Comparison of ENCODE assay signal across 13 mouse cellular contexts in genomic region chr2:121416356-121416755, GRCm38 (mm10). TPM values are rescaled to one million over a fixed set of nuclear protein-coding genes. Genes with fewer than 3 reads are reported as not detected.
DNase-seq lines count a peak whose midpoint lies in the region; ATAC-seq and TF ChIP-seq lines count a peak whose summit lies in the region.
"Had no signal": no experiment of that assay in that cellular context is flagged by ENCODE, and none has a peak within 500 bp of the region (broad histone marks: within the 10 kb centered on the region; RNA-seq: fewer than 3 reads in every experiment).

No protein-coding gene starts in this region.

- no peak overlapping the region for H3K27ac ChIP-seq in heart, embryonic 13.5 days (replicated peaks)
- H3K27ac ChIP-seq in midbrain, embryonic 12.5 days (replicated peaks), result no peak overlapping the region
- no peak overlapping the region for H3K27ac ChIP-seq in midbrain, embryonic 16.5 days (ENCODE audit: low read length)
- H3K27ac ChIP-seq in intestine, postnatal 0 days (ENCODE audit: low read depth, low read length), result no peak overlapping the region
- no peak overlapping the region for H3K27ac ChIP-seq in neural tube, embryonic 15.5 days (replicated peaks)
- H3K27ac ChIP-seq in cerebellum, adult 2 months (ENCODE audit: insufficient read depth, low read length), result no peak overlapping the region

- peaks cover 42% of the 10 kb centered on the region for H3K4me1 ChIP-seq in heart, embryonic 13.5 days
- peaks cover 18% of the 10 kb centered on the region for H3K4me1 ChIP-seq in midbrain, embryonic 12.5 days
- peaks cover 26% of the 10 kb centered on the region for H3K4me1 ChIP-seq in midbrain, embryonic 16.5 days (ENCODE audit: control insufficient read depth, insufficient read depth, low read length)
- no peaks in the 10 kb centered on the region for H3K4me1 ChIP-seq in intestine, postnatal 0 days (replicated peaks; ENCODE audit: control insufficient read depth, insufficient read depth, low read length)
- H3K4me1 ChIP-seq in neural tube, embryonic 15.5 days, result peaks cover 47% of the 10 kb centered on the region
- H3K4me1 ChIP-seq in cerebellum, adult 2 months (ENCODE audit: control insufficient read depth, insufficient read depth, low read length), result peaks cover 4% of the 10 kb centered on the region; the same call in 1 of the 2 replicates

- H3K36me3 ChIP-seq in heart, embryonic 13.5 days, result peaks cover 50% of the 10 kb centered on the region
- H3K36me3 ChIP-seq in midbrain, embryonic 12.5 days, result peaks cover 25% of the 10 kb centered on the region
- no peaks in the 10 kb centered on the region for H3K36me3 ChIP-seq in midbrain, embryonic 16.5 days (ENCODE audit: control insufficient read depth, insufficient read depth, low read length)
- H3K36me3 ChIP-seq in intestine, postnatal 0 days (ENCODE audit: control insufficient read depth, insufficient read depth), result peaks cover 10% of the 10 kb centered on the region; the same call in 1 of the 2 replicates
- peaks cover 17% of the 10 kb centered on the region for H3K36me3 ChIP-seq in neural tube, embryonic 15.5 days

- no peak for ATAC-seq in heart, embryonic 13.5 days (ENCODE audit: extremely low read depth, insufficient number of reproducible peaks, low FRiP score, low TSS enrichment)
- ATAC-seq in midbrain, embryonic 12.5 days (ENCODE audit: low FRiP score, low read depth), result no peak
- ATAC-seq in midbrain, embryonic 16.5 days, result no peak
- no peak for ATAC-seq in intestine, postnatal 0 days
- ATAC-seq in neural tube, embryonic 15.5 days (ENCODE audit: low FRiP score), result no peak

- H3K4me3 ChIP-seq in heart, embryonic 13.5 days, result peak overlapping the region; percentile 100
- no peak overlapping the region for H3K4me3 ChIP-seq in midbrain, embryonic 12.5 days
- H3K4me3 ChIP-seq in midbrain, embryonic 16.5 days (ENCODE audit: low read depth, low read length), result no peak overlapping the region
- no peak overlapping the region for H3K4me3 ChIP-seq in intestine, postnatal 0 days (ENCODE audit: low read depth, low read length)
- H3K4me3 ChIP-seq in neural tube, embryonic 15.5 days (replicated peaks), result no peak overlapping the region
- no peak overlapping the region for H3K4me3 ChIP-seq in cerebellum, adult 2 months (replicated peaks; ENCODE audit: insufficient read depth, low read depth, low read length)

- TF ChIP-seq POLR2A in cerebellum, adult 2 months (IDR thresholded peaks at IDR 0.05; ENCODE audit: borderline replicate concordance, insufficient read depth, low read length), result no peak

- H3K9ac ChIP-seq in heart, embryonic 13.5 days, result no peak overlapping the region
- H3K9ac ChIP-seq in midbrain, embryonic 12.5 days (replicated peaks), result no peak overlapping the region; the same call in 1 of the 2 replicates
- no peak overlapping the region for H3K9ac ChIP-seq in midbrain, embryonic 16.5 days (ENCODE audit: low read depth, low read length)
- no peak overlapping the region for H3K9ac ChIP-seq in intestine, postnatal 0 days (ENCODE audit: low read depth, low read length)
- H3K9ac ChIP-seq in neural tube, embryonic 15.5 days (replicated peaks), result no peak overlapping the region

- no peak for DNase-seq in heart, postnatal 10 days
- no peak for DNase-seq in layer of hippocampus, postnatal 14 days (ENCODE audit: low spot score in 2 of 2)
- no peak for DNase-seq in cerebellum, adult 2 months
- DNase-seq: adrenal gland, adult 8-10 months; cerebellum, adult 8-10 months; left cerebral cortex, postnatal 4 days; thymus, postnatal 4 days had no signal

- intact Hi-C loops in heart, postnatal 10 days (cut with DNase I), result no loop called here

- no peaks in the 10 kb centered on the region for H3K9me3 ChIP-seq in heart, embryonic 13.5 days
- H3K9me3 ChIP-seq in midbrain, embryonic 12.5 days, result no peaks in the 10 kb centered on the region
- H3K9me3 ChIP-seq in midbrain, embryonic 16.5 days (replicated peaks; ENCODE audit: control insufficient read depth, low read length, poor library complexity, severe bottlenecking), result no peaks in the 10 kb centered on the region
- H3K9me3 ChIP-seq in intestine, postnatal 0 days (ENCODE audit: control insufficient read depth), result no peaks in the 10 kb centered on the region
- no peaks in the 10 kb centered on the region for H3K9me3 ChIP-seq in neural tube, embryonic 15.5 days (replicated peaks)

- WGBS in heart, embryonic 13.5 days, result 79% methylated on average over 6 of the region's 6 CpGs
- WGBS in midbrain, embryonic 12.5 days, result 92% methylated on average over 6 of the region's 6 CpGs
- WGBS in midbrain, embryonic 16.5 days, result 96% methylated on average over 6 of the region's 6 CpGs
- 52% methylated on average over 6 of the region's 6 CpGs for WGBS in intestine, postnatal 0 days
- 94% methylated on average over 6 of the region's 6 CpGs for WGBS in neural tube, embryonic 15.5 days
- WGBS in cerebellum, adult 2 months, result 91% methylated on average over 6 of the region's 6 CpGs

- H3K4me2 ChIP-seq in heart, embryonic 13.5 days, result peak overlapping the region; percentile 82
- H3K4me2 ChIP-seq in midbrain, embryonic 12.5 days (replicated peaks), result peak overlapping the region; percentile 65; the same call in 1 of the 2 replicates
- H3K4me2 ChIP-seq in midbrain, embryonic 16.5 days (ENCODE audit: low read length), result no peak overlapping the region
- peak overlapping the region; percentile 28; the same call in 1 of the 2 replicates for H3K4me2 ChIP-seq in intestine, postnatal 0 days (replicated peaks; ENCODE audit: low read depth)
- H3K4me2 ChIP-seq in neural tube, embryonic 15.5 days, result peak overlapping the region; percentile 61

- H3K27me3 ChIP-seq in heart, embryonic 13.5 days (replicated peaks), result no peaks in the 10 kb centered on the region
- H3K27me3 ChIP-seq in midbrain, embryonic 12.5 days, result no peaks in the 10 kb centered on the region
- no peaks in the 10 kb centered on the region for H3K27me3 ChIP-seq in midbrain, embryonic 16.5 days (ENCODE audit: control insufficient read depth, insufficient read depth, low read depth, low read length)
- no peaks in the 10 kb centered on the region for H3K27me3 ChIP-seq in intestine, postnatal 0 days (replicated peaks; ENCODE audit: control insufficient read depth, insufficient read depth, low read length)
- H3K27me3 ChIP-seq in neural tube, embryonic 15.5 days (replicated peaks), result no peaks in the 10 kb centered on the region
- no peaks in the 10 kb centered on the region for H3K27me3 ChIP-seq in cerebellum, adult 2 months (ENCODE audit: control insufficient read depth, insufficient read depth, low read length)

- no peak for TF ChIP-seq CTCF in intestine, postnatal 0 days (IDR thresholded peaks at IDR 0.05; ENCODE audit: low read depth)
- TF ChIP-seq CTCF in cerebellum, adult 2 months (IDR thresholded peaks at IDR 0.05; ENCODE audit: borderline replicate concordance, insufficient read depth, low read depth, low read length), result no peak

RNA-seq across cellular contexts. Expression of gene Catsper2, which starts 2.8 kb away (rescaled TPM):
- polyA plus RNA-seq in heart, embryonic 13.5 days (2015; fragmentation: Nextera tagmentation; extraction: Ambion mirVana), result 2.2 and 2.7 TPM in 2 replicates
- 1 to 10 TPM; 2.2 to 3.2 TPM for total RNA-seq in heart, postnatal 10 days (2021)
- 3.0 and 3.3 TPM in 2 replicates for polyA plus RNA-seq in midbrain, embryonic 12.5 days (2016; fragmentation: Nextera tagmentation; extraction: Ambion mirVana)
- 4.1 and 6.0 TPM in 2 replicates for polyA plus RNA-seq in midbrain, embryonic 16.5 days (2015; fragmentation: Nextera tagmentation; extraction: Ambion mirVana)
- 1.3 and 1.6 TPM in 2 replicates for polyA plus RNA-seq in intestine, postnatal 0 days (2015; fragmentation: Nextera tagmentation; extraction: Ambion mirVana)
- polyA plus RNA-seq in neural tube, embryonic 15.5 days (2015; fragmentation: Nextera tagmentation; extraction: Ambion mirVana), result 3.0 and 5.7 TPM in 2 replicates
- total RNA-seq in layer of hippocampus, postnatal 14 days (2021), result 1 to 10 TPM; 4.1 to 4.6 TPM
- polyA plus RNA-seq in cerebellum, adult 2 months (2012; rRNA removed), result 7.1 and 7.4 TPM in 2 replicates

RNA-seq across cellular contexts. Expression of gene Pdia3, which starts 2.8 kb away (rescaled TPM):
- 524 and 560 TPM in 2 replicates for polyA plus RNA-seq in heart, embryonic 13.5 days (2015; fragmentation: Nextera tagmentation; extraction: Ambion mirVana)
- total RNA-seq in heart, postnatal 10 days (2021), result 100 to 1,000 TPM; 141 to 172 TPM
- polyA plus RNA-seq in midbrain, embryonic 12.5 days (2016; fragmentation: Nextera tagmentation; extraction: Ambion mirVana), result 457 and 459 TPM in 2 replicates
- 377 and 397 TPM in 2 replicates for polyA plus RNA-seq in midbrain, embryonic 16.5 days (2015; fragmentation: Nextera tagmentation; extraction: Ambion mirVana)
- polyA plus RNA-seq in intestine, postnatal 0 days (2015; fragmentation: Nextera tagmentation; extraction: Ambion mirVana), result 325 and 353 TPM in 2 replicates
- polyA plus RNA-seq in neural tube, embryonic 15.5 days (2015; fragmentation: Nextera tagmentation; extraction: Ambion mirVana), result 400 and 471 TPM in 2 replicates
- total RNA-seq in layer of hippocampus, postnatal 14 days (2021), result 100 to 1,000 TPM; 194 to 224 TPM
- 96.5 and 99.1 TPM in 2 replicates for polyA plus RNA-seq in cerebellum, adult 2 months (2012; rRNA removed)

RNA-seq across cellular contexts. Expression of gene Ell3, which starts 27.7 kb away (rescaled TPM):
- 1.4 and 1.6 TPM in 2 replicates for polyA plus RNA-seq in heart, embryonic 13.5 days (2015; fragmentation: Nextera tagmentation; extraction: Ambion mirVana)
- under 1 TPM; 0.14 to 0.25 TPM for total RNA-seq in heart, postnatal 10 days (2021)
- polyA plus RNA-seq in midbrain, embryonic 12.5 days (2016; fragmentation: Nextera tagmentation; extraction: Ambion mirVana), result 1.7 and 2.3 TPM in 2 replicates
- polyA plus RNA-seq in midbrain, embryonic 16.5 days (2015; fragmentation: Nextera tagmentation; extraction: Ambion mirVana), result 2.9 and 3.5 TPM in 2 replicates
- 1.9 and 2.6 TPM in 2 replicates for polyA plus RNA-seq in intestine, postnatal 0 days (2015; fragmentation: Nextera tagmentation; extraction: Ambion mirVana)
- 2.6 and 3.6 TPM in 2 replicates for polyA plus RNA-seq in neural tube, embryonic 15.5 days (2015; fragmentation: Nextera tagmentation; extraction: Ambion mirVana)
- total RNA-seq in layer of hippocampus, postnatal 14 days (2021), result not detected
- 0.08 TPM in 1 of 2 replicates, not detected in the other for polyA plus RNA-seq in cerebellum, adult 2 months (2012; rRNA removed)
- total RNA-seq: left cerebral cortex, postnatal 4 days had no signal

RNA-seq across cellular contexts. Expression of gene Strc, which starts 29.4 kb away (rescaled TPM):
- not detected in 2 replicates for polyA plus RNA-seq in heart, embryonic 13.5 days (2015; fragmentation: Nextera tagmentation; extraction: Ambion mirVana)
- total RNA-seq in heart, postnatal 10 days (2021), result not detected
- not detected in 2 replicates for polyA plus RNA-seq in midbrain, embryonic 12.5 days (2016; fragmentation: Nextera tagmentation; extraction: Ambion mirVana)
- 0.03 and 0.04 TPM in 2 replicates for polyA plus RNA-seq in midbrain, embryonic 16.5 days (2015; fragmentation: Nextera tagmentation; extraction: Ambion mirVana)
- polyA plus RNA-seq in intestine, postnatal 0 days (2015; fragmentation: Nextera tagmentation; extraction: Ambion mirVana), result 0.01 and 0.05 TPM in 2 replicates
- polyA plus RNA-seq in neural tube, embryonic 15.5 days (2015; fragmentation: Nextera tagmentation; extraction: Ambion mirVana), result not detected in 2 replicates
- under 1 TPM; 0.09 to 0.31 TPM for total RNA-seq in layer of hippocampus, postnatal 14 days (2021)
- polyA plus RNA-seq in cerebellum, adult 2 months (2012; rRNA removed), result 0.62 and 0.81 TPM in 2 replicates
- total RNA-seq: left cerebral cortex, postnatal 4 days had no signal
- polyA plus RNA-seq: neural tube, embryonic 14.5 days had no signal

RNA-seq across cellular contexts. Expression of gene Serf2, which starts 32.6 kb away (rescaled TPM):
- 522 and 573 TPM in 2 replicates for polyA plus RNA-seq in heart, embryonic 13.5 days (2015; fragmentation: Nextera tagmentation; extraction: Ambion mirVana)
- 100 to 1,000 TPM; 407 to 422 TPM for total RNA-seq in heart, postnatal 10 days (2021)
- 456 and 461 TPM in 2 replicates for polyA plus RNA-seq in midbrain, embryonic 12.5 days (2016; fragmentation: Nextera tagmentation; extraction: Ambion mirVana)
- polyA plus RNA-seq in midbrain, embryonic 16.5 days (2015; fragmentation: Nextera tagmentation; extraction: Ambion mirVana), result 247 and 265 TPM in 2 replicates
- polyA plus RNA-seq in intestine, postnatal 0 days (2015; fragmentation: Nextera tagmentation; extraction: Ambion mirVana), result 608 and 648 TPM in 2 replicates
- 297 and 319 TPM in 2 replicates for polyA plus RNA-seq in neural tube, embryonic 15.5 days (2015; fragmentation: Nextera tagmentation; extraction: Ambion mirVana)
- total RNA-seq in layer of hippocampus, postnatal 14 days (2021), result 100 to 1,000 TPM; 157 to 166 TPM
- 282 and 303 TPM in 2 replicates for polyA plus RNA-seq in cerebellum, adult 2 months (2012; rRNA removed)
